Mouse (Mus musculus) stomach, embryonic 14.5 days (tissue): ENCODE measurements around the gene Ier3. TPM values are rescaled to one million over a fixed set of nuclear protein-coding genes. Genes with fewer than 3 reads are reported as not detected.
"Not testable (repeated sequence)": the region's sequence is repeated elsewhere in the genome, so short reads cannot be mapped to it uniquely, and the experiment has no call there.

ENCODE experiments used
- ATAC-seq: fragments of 200-750 bp; cut with Nextera tagmentation; 2 replicates; pipeline ENCODE4 v1.8.0; 2017; ENCODE audit warnings: low read depth, moderate TSS enrichment; ENCODE audit not compliant: insufficient number of reproducible peaks, insufficient read depth, low FRiP score
- H3K27ac ChIP-seq: fragments of 300-500 bp; sonication (generic); 2 replicates; pipeline ENCODE4 v1.5.1; 2014; ENCODE audit warnings: mild to moderate bottlenecking, low read length, moderate library complexity, mixed read lengths
- H3K27me3 ChIP-seq: fragments of 300-500 bp; sonication (generic); 2 replicates; pipeline ENCODE4 v1.6.1; 2014; ENCODE audit warnings: low read length, control low read depth, mixed read lengths; ENCODE audit not compliant: control insufficient read depth, insufficient read depth
- H3K36me3 ChIP-seq: fragments of 300-500 bp; sonication (generic); 2 replicates; pipeline ENCODE4 v1.6.1; 2014; ENCODE audit warnings: mild to moderate bottlenecking, control low read depth, low read length, moderate library complexity, mixed read lengths; ENCODE audit not compliant: control insufficient read depth, insufficient read depth
- H3K4me1 ChIP-seq: fragments of 300-500 bp; sonication (generic); 2 replicates; pipeline ENCODE4 v1.6.1; 2014; ENCODE audit warnings: low read length, control low read depth, mixed read lengths; ENCODE audit not compliant: control insufficient read depth, insufficient read depth
- H3K4me2 ChIP-seq: fragments of 300-500 bp; sonication (generic); replicated peaks from 2 replicates; pipeline ENCODE4 v1.6.1; 2014; ENCODE audit warnings: low read depth, low read length, control low read depth
- H3K4me3 ChIP-seq: fragments of 300-500 bp; sonication (generic); 2 replicates; pipeline ENCODE4 v1.5.1; 2014; ENCODE audit warnings: low read depth, low read length, control low read depth
- H3K9ac ChIP-seq: fragments of 300-500 bp; sonication (generic); replicated peaks from 2 replicates; pipeline ENCODE4 v1.6.1; 2014; ENCODE audit warnings: low read depth, mild to moderate bottlenecking, control low read depth, low read length, moderate library complexity, mixed read lengths
- H3K9me3 ChIP-seq: fragments of 300-500 bp; sonication (generic); 2 replicates; pipeline ENCODE4 v1.6.1; 2016; ENCODE audit warnings: low read depth, low read length, control low read depth; ENCODE audit not compliant: control insufficient read depth
- WGBS: fragments of 180-500 bp; shearing (Covaris S2); extraction: QIAGEN DNeasy Blood & Tissue Kit; methylation state at CpG from one replicate; pipeline ENCODE4 v1.1.7; 2014; 5-methylcytosine and 5-hydroxymethylcytosine counted together
- polyA plus RNA-seq: library from polyadenylated mRNA; unstranded; fragments of >200 nt; fragmentation: Nextera tagmentation; extraction: Ambion mirVana; gene quantifications from 2 replicates; pipeline ENCODE4 v1.2.1, GENCODE M21; 2014

The Ier3 gene
- polyA plus RNA-seq, 1 experiment from 2014 or later = 3.7 TPM

DNA sequence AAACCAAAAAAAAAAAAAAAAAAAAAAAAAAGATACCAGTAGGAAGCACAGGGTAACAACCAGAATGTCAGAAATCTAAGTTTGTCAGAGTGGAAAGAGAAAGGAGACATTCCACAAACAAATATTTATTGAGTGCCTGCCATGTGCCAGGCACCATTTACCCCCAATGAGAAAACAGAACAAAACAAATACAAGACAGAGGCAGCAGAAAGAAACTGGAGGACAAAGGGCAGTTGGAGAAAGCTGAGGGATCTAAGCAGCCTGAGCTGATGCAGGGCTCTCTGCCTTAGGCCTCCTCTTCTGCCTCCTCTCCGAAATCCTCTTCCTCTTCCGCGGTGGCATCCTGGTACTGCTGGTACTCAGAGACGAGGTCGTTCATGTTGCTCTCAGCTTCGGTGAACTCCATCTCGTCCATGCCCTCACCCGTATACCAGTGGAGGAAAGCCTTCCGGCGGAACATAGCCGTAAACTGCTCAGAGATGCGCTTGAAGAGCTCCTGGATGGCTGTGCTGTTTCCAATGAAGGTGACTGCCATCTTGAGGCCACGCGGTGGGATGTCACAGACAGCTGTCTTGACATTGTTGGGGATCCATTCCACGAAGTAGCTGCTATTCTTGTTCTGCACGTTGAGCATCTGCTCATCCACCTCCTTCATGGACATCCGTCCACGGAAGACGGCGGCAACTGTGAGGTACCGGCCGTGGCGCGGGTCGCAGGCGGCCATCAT lies 13.4 kb downstream of the Ier3 start:
- Histone ChIP-seq H3K4me3 (peak overlapping the region; percentile 77), H3K36me3 (peaks cover 48% of the 10 kb centered on the region), H3K27ac (0 out of 2 replicates have a peak overlapping the region, but pooled peaks have one; percentile 11)

DNA sequence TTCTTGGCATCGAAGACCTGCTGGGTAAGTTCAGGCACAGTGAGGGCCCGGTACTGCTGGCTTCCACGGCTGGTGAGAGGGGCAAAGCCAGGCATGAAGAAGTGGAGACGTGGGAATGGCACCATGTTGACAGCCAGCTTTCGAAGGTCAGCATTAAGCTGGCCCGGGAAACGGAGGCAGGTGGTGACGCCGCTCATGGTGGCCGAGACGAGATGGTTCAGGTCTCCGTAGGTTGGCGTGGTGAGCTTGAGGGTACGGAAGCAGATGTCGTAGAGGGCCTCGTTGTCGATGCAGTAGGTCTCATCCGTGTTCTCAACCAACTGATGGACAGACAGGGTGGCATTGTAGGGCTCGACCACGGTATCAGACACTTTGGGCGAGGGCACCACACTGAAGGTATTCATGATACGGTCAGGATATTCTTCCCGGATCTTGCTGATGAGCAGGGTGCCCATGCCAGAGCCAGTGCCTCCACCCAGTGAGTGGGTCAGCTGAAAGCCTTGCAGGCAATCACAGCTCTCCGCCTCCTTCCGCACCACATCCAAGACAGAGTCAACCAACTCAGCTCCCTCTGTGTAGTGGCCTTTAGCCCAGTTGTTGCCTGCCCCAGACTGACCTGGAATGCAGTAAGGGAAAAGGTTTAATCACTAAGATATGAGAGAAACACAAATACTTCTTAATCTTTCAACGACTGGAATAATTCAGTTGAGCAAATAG lies 14.1 kb downstream of the Ier3 start:
- Histone ChIP-seq H3K4me1 (peaks cover 25% of the 10 kb centered on the region), H3K4me3 (peak overlapping the region; percentile 77), H3K9ac (no peak overlapping the region), H3K27ac (peak overlapping the region; percentile 11; the same call in 1 of the 2 replicates), H3K27me3 (no peaks in the 10 kb centered on the region), H3K9me3 (no peaks in the 10 kb centered on the region), H3K4me2 (peak overlapping the region; percentile 98), H3K36me3 (peaks cover 48% of the 10 kb centered on the region)
- ATAC-seq = no peak
- WGBS = 71% methylated on average over 26 of the region's 26 CpGs

More for the DNA sequence above, 13.4 kb downstream of the Ier3 start:
- Histone ChIP-seq H3K9ac (no peak overlapping the region; the same call in 1 of the 2 replicates), H3K27me3 (no peaks in the 10 kb centered on the region), H3K4me2 (peak overlapping the region; percentile 98), H3K4me1 (peaks cover 27% of the 10 kb centered on the region), H3K9me3 (no peaks in the 10 kb centered on the region)
- ATAC-seq = no peak
- WGBS = 74% methylated on average over 26 of the region's 26 CpGs

DNA sequence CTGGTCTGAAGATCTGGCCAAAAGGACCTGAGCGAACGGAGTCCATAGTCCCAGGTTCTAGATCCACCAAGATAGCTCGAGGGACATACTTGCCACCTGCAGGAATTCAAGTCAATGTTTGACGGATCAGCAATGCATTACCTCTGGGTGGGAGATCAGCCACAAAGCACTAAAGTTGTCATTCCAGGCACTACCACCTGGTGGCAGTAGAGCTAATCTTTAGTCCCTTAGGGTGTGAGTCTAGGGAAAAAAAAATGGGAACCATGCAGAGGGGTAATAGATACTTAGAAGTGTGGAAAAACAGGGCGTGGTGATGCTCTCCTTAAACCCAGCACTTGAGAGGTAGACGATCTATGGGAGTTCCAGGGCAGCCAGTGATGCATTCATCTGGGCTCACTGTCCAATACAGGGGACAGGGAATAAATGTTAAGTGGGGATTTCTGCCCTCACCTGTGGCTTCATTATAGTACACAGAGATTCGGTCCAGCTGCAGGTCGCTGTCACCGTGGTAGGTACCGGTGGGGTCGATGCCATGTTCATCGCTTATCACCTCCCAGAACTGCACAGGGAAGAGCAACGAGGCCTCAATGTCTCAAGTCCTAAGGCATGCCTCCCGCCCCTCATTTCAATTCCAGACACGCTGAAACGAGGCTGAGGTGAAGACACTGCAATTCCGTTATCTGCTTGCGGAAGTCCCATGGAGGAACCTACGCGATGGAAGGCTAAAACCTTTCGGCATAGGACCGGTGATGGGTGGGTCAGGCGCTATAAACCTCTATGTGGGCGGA lies 14.9 kb downstream of the Ier3 start:
- 4% methylated on average over 24 of the region's 24 CpGs for WGBS
- no peak for ATAC-seq
- peak overlapping the region; percentile 98 for H3K27ac ChIP-seq
- peak overlapping the region; percentile 98 for H3K4me2 ChIP-seq
- H3K27me3 ChIP-seq = no peaks in the 10 kb centered on the region
- peaks cover 43% of the 10 kb centered on the region for H3K36me3 ChIP-seq
- H3K4me1 ChIP-seq = peaks cover 25% of the 10 kb centered on the region
- H3K4me3 ChIP-seq = peak overlapping the region; percentile 77
- peak overlapping the region; percentile 92 for H3K9ac ChIP-seq
- H3K9me3 ChIP-seq = no peaks in the 10 kb centered on the region

DNA sequence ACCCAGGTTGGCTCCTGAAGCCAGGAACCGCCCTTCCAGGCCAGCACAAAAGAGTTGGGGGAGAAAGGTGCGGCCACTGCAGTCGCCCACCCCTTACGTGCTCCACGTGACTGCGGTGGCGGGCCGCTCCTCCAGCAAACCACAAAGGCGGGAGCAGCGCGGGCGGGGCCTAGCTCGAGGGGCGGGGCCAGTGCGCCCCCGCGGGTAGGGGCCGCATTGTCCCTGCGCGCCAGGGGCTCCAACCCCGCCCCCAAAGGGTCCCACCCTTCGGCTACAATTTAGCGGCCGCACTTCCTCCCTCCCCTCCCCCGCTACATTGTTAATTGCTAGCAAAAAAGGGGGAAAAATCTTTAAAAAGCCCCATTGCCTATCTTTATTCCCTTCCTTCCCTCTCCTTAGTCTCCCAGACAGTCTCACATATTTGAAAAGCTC lies 15.5 kb downstream of the Ier3 start:
- H3K9ac ChIP-seq = peak overlapping the region; percentile 92

DNA sequence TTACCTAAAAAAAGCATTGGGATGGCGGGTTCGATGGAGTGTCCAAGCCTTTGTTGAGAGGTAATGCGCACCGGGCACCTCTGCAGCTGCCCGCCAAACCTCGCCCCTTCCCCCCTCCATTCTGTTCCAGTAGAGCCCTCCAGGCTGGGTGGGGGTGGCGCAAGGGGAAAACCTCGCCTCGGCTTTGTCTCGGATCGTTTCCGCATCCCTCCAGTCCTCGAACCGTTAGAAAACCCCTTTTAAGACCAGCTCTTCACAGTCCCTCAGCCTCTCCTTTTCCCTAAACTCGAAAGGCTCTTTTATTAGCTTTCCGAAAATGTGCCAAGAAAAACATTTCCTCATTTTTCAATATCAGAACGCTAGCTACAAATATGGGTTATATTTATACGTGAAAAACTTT lies 16.0 kb downstream of the Ier3 start:
- Histone ChIP-seq H3K9me3 (no peaks in the 10 kb centered on the region), H3K4me2 (peak overlapping the region; percentile 98), H3K27ac (peak overlapping the region; percentile 98), H3K36me3 (peaks cover 43% of the 10 kb centered on the region), H3K4me3 (peak overlapping the region; percentile 77), H3K9ac (peak overlapping the region; percentile 92), H3K4me1 (peaks cover 25% of the 10 kb centered on the region), H3K27me3 (no peaks in the 10 kb centered on the region)
- ATAC-seq = no peak
- WGBS = under 1% methylated on average over 18 of the region's 18 CpGs

More for the DNA sequence above, 15.5 kb downstream of the Ier3 start:
- Histone ChIP-seq H3K4me3 (peak overlapping the region; percentile 77), H3K27ac (peak overlapping the region; percentile 98), H3K4me1 (peaks cover 25% of the 10 kb centered on the region), H3K36me3 (peaks cover 43% of the 10 kb centered on the region), H3K27me3 (no peaks in the 10 kb centered on the region), H3K9me3 (no peaks in the 10 kb centered on the region), H3K4me2 (peak overlapping the region; percentile 98)
- under 1% methylated on average over 21 of the region's 25 CpGs for WGBS
- ATAC-seq = peak; percentile 42

DNA sequence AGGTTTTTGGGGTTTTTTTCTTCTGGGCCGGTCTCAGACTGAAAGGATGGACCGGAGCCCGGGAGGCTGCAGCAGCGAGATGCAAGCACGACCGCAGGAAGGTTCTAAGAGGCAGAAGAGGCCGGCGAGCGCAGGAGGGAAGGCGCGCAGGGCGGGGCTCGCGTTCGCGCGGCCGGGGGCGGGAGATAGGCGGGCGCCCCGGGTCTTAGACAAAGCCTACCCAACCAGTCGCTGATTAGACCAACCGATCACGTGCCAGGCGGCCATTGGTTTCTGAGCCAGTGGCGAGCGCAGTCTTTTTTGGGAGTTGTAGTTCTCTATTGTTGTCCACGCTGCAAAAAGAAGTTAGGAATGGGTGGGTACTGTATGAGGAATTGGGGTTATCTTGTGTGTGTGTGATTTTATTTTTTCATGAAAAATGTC lies 16.6 kb downstream of the Ier3 start, which contains the start of gene Tubb5:
Tubb5 (minus strand) TSS at position 185 of the 423 bp plus-strand sequence.
- Histone ChIP-seq H3K4me3 (peak within 1 kb of the TSS; percentile 77), H3K27ac (peak within 1 kb of the TSS; percentile 98), H3K4me2 (peak within 1 kb of the TSS; percentile 98), H3K9ac (peak within 1 kb of the TSS; percentile 92), H3K36me3 (peaks cover 36% of the 10 kb centered on the region), H3K9me3 (no peaks in the 10 kb centered on the region), H3K27me3 (no peaks in the 10 kb centered on the region), H3K4me1 (peaks cover 31% of the 10 kb centered on the region)
- peak; percentile 78 for ATAC-seq
- WGBS = 1% methylated on average over 29 of the region's 29 CpGs

DNA sequence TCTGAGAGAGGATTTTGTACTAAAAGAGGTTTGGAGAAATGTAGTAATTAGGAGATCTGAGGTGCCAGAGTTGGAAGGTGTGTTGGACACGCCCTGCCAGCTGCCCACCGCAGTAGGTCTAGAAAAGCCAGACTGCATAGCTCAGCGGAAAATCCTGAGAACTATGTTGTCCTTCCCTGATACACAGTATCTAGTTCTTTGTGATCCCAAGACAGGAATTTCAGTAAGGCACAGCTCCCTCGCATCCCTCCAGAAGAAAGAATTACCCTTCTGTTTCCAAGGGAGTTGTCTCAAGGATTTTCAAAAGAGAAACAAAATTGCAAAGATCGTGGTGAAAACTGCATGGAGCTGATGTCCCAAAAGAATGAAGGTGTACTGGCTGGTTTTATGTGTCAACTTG lies 17.1 kb downstream of the Ier3 start:
- Histone ChIP-seq H3K27ac (peak overlapping the region; percentile 98), H3K4me3 (peak overlapping the region; percentile 77), H3K36me3 (peaks cover 32% of the 10 kb centered on the region), H3K9me3 (no peaks in the 10 kb centered on the region), H3K4me2 (peak overlapping the region; percentile 73), H3K4me1 (peaks cover 31% of the 10 kb centered on the region), H3K9ac (peak overlapping the region; percentile 45), H3K27me3 (no peaks in the 10 kb centered on the region)
- no peak for ATAC-seq
- WGBS = under 1% methylated on average over 5 of the region's 5 CpGs

DNA sequence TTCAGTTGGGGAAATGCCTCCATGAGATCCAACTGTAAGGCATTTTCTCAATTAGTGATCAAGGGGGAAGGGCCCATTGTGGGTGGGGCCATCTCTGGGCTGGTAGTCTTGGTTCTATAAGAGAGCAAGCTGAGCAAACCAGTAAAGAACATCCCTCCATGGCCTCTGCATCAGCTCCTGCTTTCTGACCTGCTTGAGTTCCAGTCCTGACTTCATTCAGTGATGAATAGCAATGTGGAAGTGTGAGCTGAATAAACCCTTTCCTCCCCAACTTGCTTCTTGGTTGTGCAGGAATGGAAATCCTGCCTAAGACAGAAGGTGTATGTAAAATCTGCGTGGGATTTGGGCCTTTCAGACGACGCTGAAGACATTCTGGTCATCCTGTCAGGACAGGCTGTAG lies 17.5 kb downstream of the Ier3 start:
- Histone ChIP-seq H3K9ac (0 out of 2 replicates have a peak overlapping the region, but pooled peaks have one; percentile 2), H3K4me1 (peaks cover 28% of the 10 kb centered on the region), H3K36me3 (peaks cover 28% of the 10 kb centered on the region), H3K27ac (peak overlapping the region; percentile 98), H3K4me2 (peak overlapping the region; percentile 73), H3K4me3 (peak overlapping the region; percentile 77)
- 47% methylated on average over 3 of the region's 3 CpGs for WGBS
- not testable (repeated sequence) for H3K27me3 ChIP-seq, H3K9me3 ChIP-seq, ATAC-seq
